Mouse (Mus musculus) spleen, adult 2 months (tissue): Measurements from ENCODE around the gene Mrgprg.

Source experiments
- CTCF ChIP-seq: fragments of 200-500 bp; IDR thresholded peaks from 2 replicates; pipeline ENCODE4 v1.5.1; 2011; ENCODE audit warnings: mild to moderate bottlenecking, inconsistent platforms; ENCODE audit not compliant: insufficient read depth, insufficient read length, insufficient replicate concordance; ENCODE audit errors: extremely low read depth
- POLR2A ChIP-seq: fragments of 200-500 bp; IDR thresholded peaks from 2 replicates; pipeline ENCODE4 v1.6.1; 2011; ENCODE audit warnings: low read depth, low read length, inconsistent platforms

GRCm38 (mm10) chr7:143753990-143754715 lies 12.6 kb downstream of the Mrgprg start:
- TF ChIP-seq POLR2A = no peak
- TF ChIP-seq CTCF = peak; percentile 82; the same call in 1 of the 2 replicates
